Mouse (Mus musculus): ENCODE data around the gene Btrc.
A peak's percentile ranks its signal among the peaks of the same experiment; 100 is the strongest.

Btrc gene

GRCm38 (mm10) chr19:45428146-45428545 lies 64.6 kb downstream of the Btrc start:
- DNase-seq (ENCODE audit: low read depth, low spot score) = no peak

- peak; percentile 7 for DNase-seq (ENCODE audit: low read depth, low spot score)
Observed at GRCm38 (mm10) chr19:45430971-45431633, 67.6 kb downstream of the Btrc start.

- DNase-seq (ENCODE audit: low read depth, low spot score) = no peak
Observed at GRCm38 (mm10) chr19:45432351-45432750, 68.8 kb downstream of the Btrc start.

GRCm38 (mm10) chr19:45436019-45436418 lies 72.5 kb downstream of the Btrc start:
- DNase-seq (ENCODE audit: low read depth, low spot score) = peak; percentile 76

GRCm38 (mm10) chr19:45437175-45437574 lies 73.6 kb downstream of the Btrc start:
- DNase-seq (ENCODE audit: low read depth, low spot score) = no peak

GRCm38 (mm10) chr19:45438191-45438590 lies 74.7 kb downstream of the Btrc start:
- DNase-seq (ENCODE audit: low read depth, low spot score) = no peak

GRCm38 (mm10) chr19:45438928-45439846 lies 75.7 kb downstream of the Btrc start:
- DNase-seq (ENCODE audit: low read depth, low spot score) = peak; percentile 19

- no peak for DNase-seq (ENCODE audit: low read depth, low spot score)
Observed at GRCm38 (mm10) chr19:45440554-45441175, 77.1 kb downstream of the Btrc start.

GRCm38 (mm10) chr19:45441717-45442116 lies 78.2 kb downstream of the Btrc start:
- DNase-seq (ENCODE audit: low read depth, low spot score) = no peak

GRCm38 (mm10) chr19:45445253-45445933 lies 81.9 kb downstream of the Btrc start:
- DNase-seq (ENCODE audit: low read depth, low spot score) = no peak

- no peak for DNase-seq (ENCODE audit: low read depth, low spot score)
Observed at GRCm38 (mm10) chr19:45446631-45447030, 83.1 kb downstream of the Btrc start.

- no peak for DNase-seq (ENCODE audit: low read depth, low spot score)
Observed at GRCm38 (mm10) chr19:45447222-45447621, 83.7 kb downstream of the Btrc start.

GRCm38 (mm10) chr19:45447886-45448285 lies 84.4 kb downstream of the Btrc start:
- DNase-seq (ENCODE audit: low read depth, low spot score) = no peak

GRCm38 (mm10) chr19:45454391-45454790 lies 90.9 kb downstream of the Btrc start:
- DNase-seq (ENCODE audit: low read depth, low spot score) = no peak

- peak; percentile 61 for DNase-seq (ENCODE audit: low read depth, low spot score)
Observed at GRCm38 (mm10) chr19:45456896-45457295, 93.4 kb downstream of the Btrc start.

GRCm38 (mm10) chr19:45458702-45459101 lies 95.2 kb downstream of the Btrc start:
- DNase-seq (ENCODE audit: low read depth, low spot score) = no peak

GRCm38 (mm10) chr19:45459931-45460665 lies 96.6 kb downstream of the Btrc start:
- no peak for DNase-seq (ENCODE audit: low read depth, low spot score)

- peak; percentile 50 for DNase-seq (ENCODE audit: low read depth, low spot score)
Observed at GRCm38 (mm10) chr19:45460749-45461736, 97.5 kb downstream of the Btrc start.

GRCm38 (mm10) chr19:45469760-45470159 lies 106.2 kb downstream of the Btrc start:
- no peak for DNase-seq (ENCODE audit: low read depth, low spot score)
